Mouse (Mus musculus) hindbrain, embryonic 14.5 days (tissue): ENCODE results near the gene Mtf1. TPM values are rescaled to one million over a fixed set of nuclear protein-coding genes. Genes with fewer than 3 reads are reported as not detected.
A peak's percentile ranks its signal among the peaks of the same experiment; 100 is the strongest.

Source experiments
- ATAC-seq: fragments of 200-750 bp; cut with Nextera tagmentation; 2 replicates; pipeline ENCODE4 v1.8.0; 2017; ENCODE audit warnings: moderate number of reproducible peaks, mild to moderate bottlenecking, moderate TSS enrichment, moderate library complexity; ENCODE audit not compliant: low FRiP score
- DNase-seq: peaks from one replicate; pipeline ENCODE4 v3.0.0-alpha.2; 2015; ENCODE audit warnings: low spot score
- H3K27ac ChIP-seq: fragments of 300-500 bp; sonication (generic); 2 replicates; pipeline ENCODE4 v1.5.1; 2014; ENCODE audit warnings: mild to moderate bottlenecking, moderate library complexity
- H3K27me3 ChIP-seq: fragments of 300-500 bp; sonication (generic); 2 replicates; pipeline ENCODE4 v1.6.1; 2014; ENCODE audit warnings: mild to moderate bottlenecking, low read length, mixed read lengths; ENCODE audit not compliant: control insufficient read depth, insufficient read depth
- H3K36me3 ChIP-seq: fragments of 300-500 bp; sonication (generic); replicated peaks from 2 replicates; pipeline ENCODE4 v1.6.1; 2014; ENCODE audit not compliant: control insufficient read depth, insufficient read depth
- H3K4me1 ChIP-seq: fragments of 300-500 bp; sonication (generic); replicated peaks from 2 replicates; pipeline ENCODE4 v1.6.1; 2014; ENCODE audit warnings: antibody characterized with exemption, low read length, mixed read lengths; ENCODE audit not compliant: control insufficient read depth, insufficient read depth
- H3K4me2 ChIP-seq: fragments of 300-500 bp; sonication (generic); replicated peaks from 2 replicates; pipeline ENCODE4 v1.6.1; 2014; ENCODE audit warnings: mild to moderate bottlenecking, moderate library complexity
- H3K4me3 ChIP-seq: fragments of 300-500 bp; sonication (generic); replicated peaks from 2 replicates; pipeline ENCODE4 v1.5.1; 2014; ENCODE audit warnings: mild to moderate bottlenecking, low read length
- H3K9ac ChIP-seq: fragments of 300-500 bp; sonication (generic); 2 replicates; pipeline ENCODE4 v1.6.1; 2014
- H3K9me3 ChIP-seq: fragments of 300-500 bp; sonication (generic); 2 replicates; pipeline ENCODE4 v1.6.1; 2016; ENCODE audit warnings: low read length; ENCODE audit not compliant: control insufficient read depth
- WGBS: fragments of 180-500 bp; shearing (Covaris S2); extraction: QIAGEN DNeasy Blood & Tissue Kit; methylation state at CpG from one replicate; pipeline ENCODE4 v1.1.7; 2014; 5-methylcytosine and 5-hydroxymethylcytosine counted together
- polyA plus RNA-seq: library from polyadenylated mRNA; unstranded; fragments of >200 nt; fragmentation: Nextera tagmentation; extraction: Ambion mirVana; gene quantifications from 2 replicates; pipeline ENCODE4 v1.2.1, GENCODE M21; 2014

Mtf1 gene
- polyA plus RNA-seq: 10.6 and 13.2 TPM in 2 replicates

- H3K9ac ChIP-seq: peak within 1 kb of the TSS; percentile 85
- H3K4me1 ChIP-seq: peaks cover 11% of the 10 kb centered on the region
- no peaks in the 10 kb centered on the region for H3K9me3 ChIP-seq
- DNase-seq (peak; percentile 90), ATAC-seq (peak; percentile 81)
- H3K27ac ChIP-seq: peak within 1 kb of the TSS; percentile 91
- H3K4me3 ChIP-seq: peak within 1 kb of the TSS; percentile 84
- peaks cover 60% of the 10 kb centered on the region for H3K36me3 ChIP-seq
- 3% methylated on average over 21 of the region's 21 CpGs for WGBS
- no peaks in the 10 kb centered on the region for H3K27me3 ChIP-seq
- H3K4me2 ChIP-seq: peak within 1 kb of the TSS; percentile 93
Measured at GRCm38 (mm10) chr4:124801552-124802308, at the start of gene Mtf1. Gene Mtf1, plus strand, starts transcription at chr4:124802104.

GRCm38 (mm10) chr4:124752281-124753199 lies 49.4 kb upstream of the Mtf1 start:
- H3K27me3 ChIP-seq: no peaks in the 10 kb centered on the region
- ATAC-seq: no peak
- H3K4me3 ChIP-seq: peak overlapping the region; percentile 80
- no peak for DNase-seq
- peaks cover 9% of the 10 kb centered on the region for H3K36me3 ChIP-seq
- peak overlapping the region; percentile 98 for H3K4me2 ChIP-seq
- H3K27ac ChIP-seq: no peak overlapping the region
- peaks cover 10% of the 10 kb centered on the region for H3K4me1 ChIP-seq
- 20% methylated on average over 15 of the region's 15 CpGs for WGBS
- no peaks in the 10 kb centered on the region for H3K9me3 ChIP-seq
- peak overlapping the region; percentile 72 for H3K9ac ChIP-seq

- WGBS: 75% methylated on average over 7 of the region's 7 CpGs
- H3K9me3 ChIP-seq: no peaks in the 10 kb centered on the region
- H3K4me1 ChIP-seq: peaks cover 10% of the 10 kb centered on the region
- H3K27me3 ChIP-seq: no peaks in the 10 kb centered on the region
- no peak overlapping the region for H3K4me3 ChIP-seq
- H3K4me2 ChIP-seq: no peak overlapping the region
- no peak for DNase-seq
- no peak for ATAC-seq
- H3K36me3 ChIP-seq: no peaks in the 10 kb centered on the region; the same call in 1 of the 2 replicates
- H3K9ac ChIP-seq: no peak overlapping the region
- no peak overlapping the region for H3K27ac ChIP-seq
Measured at GRCm38 (mm10) chr4:124755526-124755925, 46.4 kb upstream of the Mtf1 start.

GRCm38 (mm10) chr4:124759305-124759811 lies 42.5 kb upstream of the Mtf1 start:
- H3K27me3 ChIP-seq: no peaks in the 10 kb centered on the region
- H3K9ac ChIP-seq: no peak overlapping the region
- no peak overlapping the region for H3K4me2 ChIP-seq
- H3K27ac ChIP-seq: no peak overlapping the region
- no peak for DNase-seq
- no peaks in the 10 kb centered on the region for H3K4me1 ChIP-seq
- no peak overlapping the region for H3K4me3 ChIP-seq
- WGBS: 93% methylated on average over 7 of the region's 7 CpGs
- no peaks in the 10 kb centered on the region for H3K9me3 ChIP-seq
- ATAC-seq: no peak
- H3K36me3 ChIP-seq: no peaks in the 10 kb centered on the region; the same call in 1 of the 2 replicates

GRCm38 (mm10) chr4:124761201-124761600 lies 40.7 kb upstream of the Mtf1 start:
- 64% methylated on average over 1 of the region's 1 CpGs for WGBS
- ATAC-seq: no peak

GRCm38 (mm10) chr4:124762858-124763452 lies 38.9 kb upstream of the Mtf1 start:
- no peaks in the 10 kb centered on the region for H3K27me3 ChIP-seq
- H3K4me1 ChIP-seq: no peaks in the 10 kb centered on the region
- H3K4me2 ChIP-seq: no peak overlapping the region
- DNase-seq: no peak
- 86% methylated on average over 6 of the region's 6 CpGs for whole genome bisulfite sequencing
- no peak overlapping the region for H3K27ac ChIP-seq
- H3K36me3 ChIP-seq: no peaks in the 10 kb centered on the region; the same call in 1 of the 2 replicates
- H3K9ac ChIP-seq: no peak overlapping the region
- H3K4me3 ChIP-seq: no peak overlapping the region
- no peak for ATAC-seq
- H3K9me3 ChIP-seq: no peaks in the 10 kb centered on the region

More at GRCm38 (mm10) chr4:124761201-124761600, 40.7 kb upstream of the Mtf1 start:
- Histone ChIP-seq H3K4me2 (no peak overlapping the region), H3K4me1 (no peaks in the 10 kb centered on the region), H3K9ac (no peak overlapping the region), H3K27me3 (no peaks in the 10 kb centered on the region), H3K9me3 (no peaks in the 10 kb centered on the region), H3K4me3 (no peak overlapping the region), H3K36me3 (no peaks in the 10 kb centered on the region; the same call in 1 of the 2 replicates), H3K27ac (no peak overlapping the region)
- no peak for DNase-seq

GRCm38 (mm10) chr4:124765802-124766565 lies 35.9 kb upstream of the Mtf1 start:
- DNase-seq: no peak
- H3K4me2 ChIP-seq: no peak overlapping the region
- 93% methylated on average over 23 of the region's 23 CpGs for WGBS
- no peaks in the 10 kb centered on the region for H3K36me3 ChIP-seq
- no peak overlapping the region for H3K9ac ChIP-seq
- H3K27me3 ChIP-seq: no peaks in the 10 kb centered on the region
- H3K27ac ChIP-seq: no peak overlapping the region
- no peak for ATAC-seq
- no peaks in the 10 kb centered on the region for H3K9me3 ChIP-seq
- H3K4me3 ChIP-seq: no peak overlapping the region
- no peaks in the 10 kb centered on the region for H3K4me1 ChIP-seq

GRCm38 (mm10) chr4:124766566-124766940 lies 35.4 kb upstream of the Mtf1 start:
- no peak for DNase-seq
- H3K9ac ChIP-seq: no peak overlapping the region
- no peaks in the 10 kb centered on the region for H3K4me1 ChIP-seq
- WGBS: 94% methylated on average over 2 of the region's 2 CpGs
- H3K4me3 ChIP-seq: no peak overlapping the region
- H3K27me3 ChIP-seq: no peaks in the 10 kb centered on the region
- no peak for ATAC-seq
- no peak overlapping the region for H3K4me2 ChIP-seq
- no peaks in the 10 kb centered on the region for H3K36me3 ChIP-seq
- no peaks in the 10 kb centered on the region for H3K9me3 ChIP-seq
- no peak overlapping the region for H3K27ac ChIP-seq
